20 mouse cellular contexts compared by ENCODE assay signal in the genomic region with DNA sequence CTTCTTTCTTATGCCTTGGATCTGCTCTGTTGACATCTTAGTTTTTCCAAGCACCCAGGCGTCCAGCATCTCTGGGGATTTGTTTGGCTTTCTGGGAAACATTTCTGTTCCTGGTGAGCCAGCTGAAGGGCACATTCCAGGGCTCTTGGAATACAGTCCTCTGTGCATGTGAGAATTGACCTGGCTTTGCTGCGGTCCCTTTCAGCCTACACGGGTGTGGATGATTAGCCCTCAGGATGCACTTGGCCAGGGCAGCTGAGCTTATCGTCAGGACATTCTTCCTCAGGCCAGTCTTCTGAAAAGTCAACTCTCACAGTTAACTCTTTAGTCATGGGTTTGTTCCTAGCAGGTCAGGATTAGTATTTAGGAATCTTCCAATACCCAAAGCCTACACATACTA.
A peak's percentile ranks its signal among the peaks of the same experiment; 100 is the strongest.
DNase-seq lines count a peak whose midpoint lies in the region; ATAC-seq and TF ChIP-seq lines count a peak whose summit lies in the region.
"Had no signal": no experiment of that assay in that cellular context is flagged by ENCODE, and none has a peak within 500 bp of the region (broad histone marks: within the 10 kb centered on the region; RNA-seq: fewer than 3 reads in every experiment).

No protein-coding gene starts in this region.

- H3K27ac ChIP-seq in heart, embryonic 10.5 days = peak overlapping the region; percentile 79
- peak overlapping the region; percentile 76 for H3K27ac ChIP-seq in liver, postnatal 0 days (ENCODE audit: low read depth)
- H3K27ac ChIP-seq: hindbrain, embryonic 14.5 days; midbrain, embryonic 12.5 days; stomach, postnatal 0 days had no signal

- peaks cover 94% of the 10 kb centered on the region for H3K4me1 ChIP-seq in heart, embryonic 10.5 days
- peaks cover 60% of the 10 kb centered on the region for H3K4me1 ChIP-seq in liver, postnatal 0 days (ENCODE audit: insufficient read depth)
- H3K4me1 ChIP-seq: midbrain, embryonic 12.5 days had no signal

- TF ChIP-seq CTCF in liver, postnatal 0 days (IDR thresholded peaks at IDR 0.05; ENCODE audit: low read depth) = no peak

- no peak for ATAC-seq in liver, postnatal 0 days
- ATAC-seq: forebrain, embryonic 16.5 days; intestine, postnatal 0 days had no signal

- peak overlapping the region; percentile 35; the same call in 1 of the 2 replicates for H3K4me3 ChIP-seq in heart, embryonic 10.5 days
- no peak overlapping the region for H3K4me3 ChIP-seq in liver, postnatal 0 days (ENCODE audit: low read depth, low read length)
- H3K4me3 ChIP-seq: midbrain, embryonic 12.5 days had no signal

- H3K4me2 ChIP-seq in liver, postnatal 0 days (ENCODE audit: low read depth, low read length) = peak overlapping the region; percentile 55; the same call in 1 of the 2 replicates
- H3K4me2 ChIP-seq: hindbrain, embryonic 14.5 days; midbrain, embryonic 12.5 days had no signal

- H3K36me3 ChIP-seq in heart, embryonic 10.5 days = no peaks in the 10 kb centered on the region
- no peaks in the 10 kb centered on the region for H3K36me3 ChIP-seq in liver, postnatal 0 days (replicated peaks; ENCODE audit: insufficient read depth, low read length)
- H3K36me3 ChIP-seq: midbrain, embryonic 12.5 days had no signal

- H3K27me3 ChIP-seq in heart, embryonic 10.5 days (ENCODE audit: insufficient read depth, poor library complexity, severe bottlenecking) = no peaks in the 10 kb centered on the region
- no peaks in the 10 kb centered on the region for H3K27me3 ChIP-seq in liver, postnatal 0 days (ENCODE audit: insufficient read depth, low read length)
- H3K27me3 ChIP-seq: midbrain, embryonic 12.5 days had no signal

- intact Hi-C loops in heart, postnatal 36 days (cut with DNase I) = no loop called here
- intact Hi-C loops in heart, postnatal 10 days (cut with DNase I) = no loop called here

- peak; percentile 28 to 45 for DNase-seq in heart, adult 18-20 months
- no peak for DNase-seq in heart, postnatal 36 days
- peak; percentile 88 for DNase-seq in heart, embryonic 10.5 days (ENCODE audit: low spot score)
- peak; percentile 44 to 59 for DNase-seq in heart, postnatal 10 days
- no peak for DNase-seq in liver, postnatal 0 days
- no peak for DNase-seq in cerebellum, adult 9-11 months
- no peak for DNase-seq in cerebellum, adult 9-10 months
- DNase-seq: adrenal gland, adult 2 months; cerebellum, postnatal 10 days; embryo, embryonic 11 days; gastrocnemius, postnatal 14 days; kidney, postnatal 10 days; lung, postnatal 4 days; right cerebral cortex, adult 18-20 months; thymus, postnatal 25 days had no signal

- WGBS in heart, embryonic 10.5 days = 9% methylated on average over 4 of the region's 4 CpGs
- WGBS in liver, postnatal 0 days (ENCODE audit: insufficient replicate concordance) = 56% methylated on average over 4 of the region's 4 CpGs

- no peak for TF ChIP-seq EP300 in liver, postnatal 0 days (IDR thresholded peaks at IDR 0.05; ENCODE audit: low read depth)

- no peak overlapping the region for H3K9ac ChIP-seq in liver, postnatal 0 days (replicated peaks)
- H3K9ac ChIP-seq: hindbrain, embryonic 14.5 days; midbrain, embryonic 12.5 days had no signal

- H3K9me3 ChIP-seq in heart, embryonic 10.5 days = no peaks in the 10 kb centered on the region
- no peaks in the 10 kb centered on the region for H3K9me3 ChIP-seq in liver, postnatal 0 days (ENCODE audit: low read length)
- H3K9me3 ChIP-seq: midbrain, embryonic 12.5 days had no signal

Comparison
In these comparisons a context has a peak if more than half of its experiments do, and no peak if none do; other contexts are left out.
1. DNase-seq: peak in heart, adult 18-20 months (2 of 2), heart, embryonic 10.5 days (single experiment) and heart, postnatal 10 days (2 of 2); none in heart, postnatal 36 days (0 of 2), liver, postnatal 0 days (single experiment), cerebellum, adult 9-11 months (single experiment) and cerebellum, adult 9-10 months (single experiment).